Mouse (Mus musculus) lung, postnatal 0 days (tissue): ENCODE data around the gene Apol10a. TPM values are rescaled to one million over a fixed set of nuclear protein-coding genes. Genes with fewer than 3 reads are reported as not detected.
"Not testable (repeated sequence)": the region's sequence is repeated elsewhere in the genome, so short reads cannot be mapped to it uniquely, and the experiment has no call there.

ENCODE experiments used
- ATAC-seq: fragments of 200-750 bp; cut with Nextera tagmentation; 2 replicates; pipeline ENCODE4 v1.8.0; 2017; ENCODE audit warnings: moderate library complexity
- DNase-seq: peaks from one replicate; pipeline ENCODE4 v3.0.0-alpha.2; 2016; ENCODE audit warnings: low spot score
- H3K27ac ChIP-seq: fragments of 300-500 bp; sonication (generic); 2 replicates; pipeline ENCODE4 v1.5.1; 2014; ENCODE audit warnings: antibody characterized with exemption, mild to moderate bottlenecking, low read length, mixed read lengths
- H3K27me3 ChIP-seq: fragments of 300-500 bp; sonication (generic); replicated peaks from 2 replicates; pipeline ENCODE4 v1.6.1; 2014; ENCODE audit warnings: low read length, mixed read lengths; ENCODE audit not compliant: insufficient read depth
- H3K36me3 ChIP-seq: fragments of 300-500 bp; sonication (generic); 2 replicates; pipeline ENCODE4 v1.6.1; 2014; ENCODE audit warnings: low read length, mixed read lengths; ENCODE audit not compliant: insufficient read depth
- H3K4me1 ChIP-seq: fragments of 300-500 bp; sonication (generic); 2 replicates; pipeline ENCODE4 v1.6.1; 2014; ENCODE audit warnings: antibody characterized with exemption, low read depth, low read length, mixed read lengths; ENCODE audit not compliant: insufficient read depth
- H3K4me2 ChIP-seq: fragments of 300-500 bp; sonication (generic); replicated peaks from 2 replicates; pipeline ENCODE4 v1.6.1; 2014; ENCODE audit warnings: low read depth, mild to moderate bottlenecking, low read length, moderate library complexity, mixed read lengths
- H3K4me3 ChIP-seq: fragments of 300-500 bp; sonication (generic); 2 replicates; pipeline ENCODE4 v1.5.1; 2014; ENCODE audit warnings: low read depth, low read length
- H3K9ac ChIP-seq: fragments of 300-500 bp; sonication (generic); replicated peaks from 2 replicates; pipeline ENCODE4 v1.6.1; 2014; ENCODE audit warnings: low read depth, mild to moderate bottlenecking
- H3K9me3 ChIP-seq: fragments of 300-500 bp; sonication (generic); 2 replicates; pipeline ENCODE4 v1.6.1; 2016; ENCODE audit warnings: low read length, mixed read lengths
- CTCF ChIP-seq: IDR thresholded peaks from 2 replicates; pipeline ENCODE4 v1.5.1; 2016; ENCODE audit warnings: antibody characterized with exemption, mild to moderate bottlenecking
- WGBS: fragments of 180-500 bp; shearing (Covaris S2); extraction: QIAGEN DNeasy Blood & Tissue Kit; methylation state at CpG from one replicate; pipeline ENCODE4 v1.1.7; 2014; 5-methylcytosine and 5-hydroxymethylcytosine counted together
- polyA plus RNA-seq: library from polyadenylated mRNA; unstranded; fragments of >200 nt; fragmentation: Nextera tagmentation; extraction: Ambion mirVana; gene quantifications from 2 replicates; pipeline ENCODE4 v1.2.1, GENCODE M21; 2015

The Apol10a gene
- not detected in 2 replicates for polyA plus RNA-seq

DNA sequence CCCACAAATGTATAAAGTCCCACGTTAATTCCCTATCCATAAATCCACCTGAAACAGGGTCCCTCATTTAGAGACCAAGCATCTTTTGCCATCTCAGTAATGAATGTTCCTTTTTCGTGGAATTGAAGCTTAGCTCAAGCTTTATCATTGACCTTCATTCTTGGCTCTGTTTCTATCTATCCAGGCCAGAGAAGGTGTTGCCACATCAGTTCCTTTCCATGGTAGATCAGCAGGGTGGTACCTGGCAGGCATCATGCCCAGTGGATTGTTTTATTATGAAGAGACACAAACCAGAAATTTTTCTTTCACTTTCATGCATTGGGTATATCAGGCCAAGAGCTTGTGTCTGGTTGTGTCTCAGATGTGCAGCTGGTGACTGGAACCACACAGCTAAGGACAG is at the start of gene Apol10a:
Apol10a (plus strand) TSS at position 355 of the 400 bp plus-strand sequence.
- ATAC-seq: not testable (repeated sequence)

DNA sequence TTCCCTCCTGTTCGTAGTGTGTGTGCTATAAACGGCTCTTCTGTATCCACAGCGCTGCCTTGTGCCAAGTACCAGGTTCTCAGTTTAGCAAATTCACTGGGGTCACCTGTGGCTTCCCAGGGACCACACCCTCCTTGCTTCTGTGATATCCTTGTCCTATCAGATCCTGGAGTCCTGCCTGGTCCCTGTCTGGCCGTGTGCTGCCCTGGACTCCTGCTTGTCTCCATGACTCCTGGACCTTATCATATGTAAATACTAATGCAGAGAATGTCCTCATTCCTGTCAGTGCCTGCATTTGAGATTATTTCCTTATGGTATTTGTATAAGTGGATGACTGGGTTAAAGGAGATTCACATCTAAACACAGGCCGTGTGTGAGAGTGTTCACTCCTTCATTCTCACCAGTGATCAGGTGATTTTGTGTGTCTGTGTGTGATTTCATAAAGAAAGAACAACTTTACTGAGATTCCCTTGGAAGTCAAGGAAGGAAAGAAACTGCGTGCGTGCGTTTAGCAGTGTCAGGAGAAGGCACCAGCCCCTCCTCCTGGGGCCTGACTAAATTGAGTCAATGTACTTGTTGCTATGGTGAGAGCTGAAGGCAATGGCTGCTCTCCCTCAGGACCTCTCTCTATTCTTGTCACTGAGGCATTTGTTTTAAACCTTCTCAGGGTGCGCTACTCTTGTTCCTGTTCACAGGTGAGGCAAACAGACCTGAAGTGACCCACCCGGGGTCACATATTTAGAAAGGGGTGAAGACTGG is 48.0 kb upstream of the Apol10a start:
- H3K4me2 ChIP-seq, H3K4me3 ChIP-seq, H3K4me1 ChIP-seq, ATAC-seq, H3K9ac ChIP-seq, H3K9me3 ChIP-seq, H3K27ac ChIP-seq, DNase-seq, H3K27me3 ChIP-seq, H3K36me3 ChIP-seq: not testable (repeated sequence)
- 50% methylated on average over 8 of the region's 10 CpGs for WGBS

More for the DNA sequence above, at the start of gene Apol10a:
- H3K36me3 ChIP-seq, H3K9me3 ChIP-seq, H3K27ac ChIP-seq, DNase-seq, H3K4me3 ChIP-seq, H3K27me3 ChIP-seq, H3K4me2 ChIP-seq, H3K9ac ChIP-seq, H3K4me1 ChIP-seq: not testable (repeated sequence)
- 63% methylated on average over 2 of the region's 2 CpGs for WGBS

DNA sequence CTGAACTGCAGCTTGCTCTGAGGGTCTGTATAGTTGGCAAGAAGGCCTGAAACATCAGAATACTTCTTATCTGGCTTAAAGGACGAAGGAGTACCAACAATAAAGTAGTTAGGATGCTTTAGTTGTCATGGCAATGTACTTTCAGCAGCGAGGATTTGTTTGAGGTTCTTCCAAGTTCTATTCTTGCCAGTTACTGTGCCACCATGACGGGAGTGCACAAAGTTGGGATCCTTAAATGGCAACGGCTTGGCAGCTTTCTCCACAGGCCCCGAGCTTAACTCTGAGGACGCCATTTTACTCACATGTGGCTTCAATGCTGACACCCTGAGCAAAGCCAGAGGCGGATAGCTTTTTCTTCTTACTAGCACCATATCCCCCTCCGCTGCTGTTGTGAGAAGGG is 32.1 kb upstream of the Apol10a start:
- H3K9ac ChIP-seq, H3K4me2 ChIP-seq, H3K36me3 ChIP-seq, DNase-seq, H3K27ac ChIP-seq, ATAC-seq, H3K9me3 ChIP-seq, H3K27me3 ChIP-seq, H3K4me1 ChIP-seq, H3K4me3 ChIP-seq: not testable (repeated sequence)
- 71% methylated on average over 7 of the region's 8 CpGs for WGBS

DNA sequence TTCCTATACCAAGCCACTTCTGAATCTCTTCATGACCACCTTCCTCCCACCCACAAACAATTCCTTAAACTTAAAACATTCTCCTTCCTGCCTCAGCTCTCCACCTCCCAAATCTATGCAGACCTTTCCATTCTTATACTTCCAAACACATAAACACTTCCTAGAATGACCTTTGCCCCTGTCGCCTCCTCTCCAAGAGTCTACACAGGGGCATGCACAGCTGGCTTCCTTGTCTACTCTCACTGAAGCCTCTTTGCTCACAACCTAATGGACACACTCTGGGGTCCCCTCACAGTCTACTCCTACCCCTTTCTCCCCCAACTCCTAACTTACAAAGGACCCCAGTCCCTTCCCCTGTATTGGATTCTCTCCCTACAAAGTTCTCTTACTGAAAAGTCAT is 31.2 kb upstream of the Apol10a start:
- WGBS: no CpG with 5 or more reads among the region's 1 CpGs
- not testable (repeated sequence) for H3K9me3 ChIP-seq, H3K9ac ChIP-seq, H3K4me2 ChIP-seq, H3K4me3 ChIP-seq, H3K4me1 ChIP-seq, H3K36me3 ChIP-seq, ATAC-seq, DNase-seq, H3K27ac ChIP-seq, H3K27me3 ChIP-seq

DNA sequence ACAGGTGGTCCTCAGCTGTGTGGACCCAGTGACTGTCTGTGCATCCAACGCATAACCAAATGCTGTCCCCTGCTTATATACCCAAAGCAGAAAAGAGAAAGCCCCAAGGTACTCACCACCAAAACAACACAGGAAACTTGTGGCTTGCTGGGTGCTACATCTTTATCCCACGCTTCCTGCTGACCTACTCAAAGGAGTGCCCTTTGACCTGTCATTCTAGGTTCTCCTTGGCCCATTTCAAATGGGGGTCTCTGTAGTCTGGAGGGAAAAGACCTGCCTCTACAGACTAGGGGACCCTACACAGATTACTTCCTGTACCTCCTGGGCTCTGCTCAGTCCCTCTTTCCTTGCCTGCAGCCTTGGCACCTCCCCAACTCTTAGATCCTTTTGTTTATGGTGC is 29.5 kb upstream of the Apol10a start, which contains the start of gene Apol7b:
Apol7b (minus strand) TSS at position 101 of the 400 bp plus-strand sequence.
- WGBS: 72% methylated on average over 2 of the region's 2 CpGs
- H3K4me2 ChIP-seq, DNase-seq, H3K27ac ChIP-seq, H3K9ac ChIP-seq, H3K4me1 ChIP-seq, H3K27me3 ChIP-seq, H3K4me3 ChIP-seq, H3K36me3 ChIP-seq, ATAC-seq, H3K9me3 ChIP-seq: not testable (repeated sequence)

DNA sequence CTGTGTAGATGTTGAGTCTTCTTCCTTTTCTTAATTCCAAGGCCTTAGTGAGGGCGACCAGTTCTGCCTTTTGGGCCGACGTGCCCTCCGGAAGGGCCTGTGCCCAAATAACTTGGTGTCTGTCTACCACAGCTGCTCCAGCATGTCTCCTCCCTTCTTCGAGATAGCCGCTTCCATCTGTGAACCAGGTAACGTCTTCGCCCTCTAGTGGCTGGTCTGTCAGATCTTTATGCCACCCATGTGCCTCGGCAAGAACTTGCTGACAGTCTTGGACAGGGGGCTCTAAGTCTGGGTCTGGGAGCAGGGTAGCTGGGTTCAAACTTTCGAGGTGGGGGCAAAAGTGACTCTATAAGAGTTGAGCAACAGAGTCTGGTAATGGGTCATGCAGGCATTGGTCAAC is 26.9 kb upstream of the Apol10a start:
- H3K4me1 ChIP-seq, DNase-seq, H3K27ac ChIP-seq, H3K9ac ChIP-seq, H3K36me3 ChIP-seq, H3K4me3 ChIP-seq, H3K9me3 ChIP-seq, H3K27me3 ChIP-seq, H3K4me2 ChIP-seq, ATAC-seq: not testable (repeated sequence)
- TF ChIP-seq CTCF: peak; percentile 50
- 40% methylated on average over 10 of the region's 10 CpGs for WGBS

DNA sequence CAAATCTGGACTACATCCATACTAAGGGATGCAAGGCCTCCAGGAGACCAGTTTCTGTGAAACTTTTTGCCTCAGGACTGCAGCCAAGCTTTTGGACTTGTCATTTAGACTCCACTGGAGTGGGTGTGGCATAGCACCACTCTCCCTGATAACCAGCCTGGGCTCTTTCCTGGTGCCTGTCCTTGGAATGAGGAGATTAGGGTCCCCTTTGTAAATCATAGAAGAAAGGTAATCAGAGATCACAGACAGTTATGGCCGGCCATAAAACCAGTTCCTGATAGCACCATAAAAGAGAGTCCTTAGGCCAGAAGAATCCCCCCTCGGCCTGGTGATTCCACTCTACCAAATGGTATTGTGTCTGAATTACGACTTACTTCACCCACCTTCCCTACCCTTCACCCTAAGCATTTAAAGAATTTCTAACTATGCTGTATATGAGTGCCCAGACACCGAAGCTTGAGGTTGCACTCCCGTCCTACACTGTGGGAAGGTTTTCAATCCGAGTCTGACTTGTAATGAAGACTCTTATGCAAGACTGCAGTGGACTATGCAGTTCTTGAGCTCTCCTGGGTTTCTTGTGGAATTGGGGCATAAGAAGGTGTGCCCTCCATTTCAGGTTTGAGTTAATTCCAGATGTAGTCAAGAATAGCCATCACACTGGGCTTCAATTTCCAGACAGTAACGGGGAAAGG is 2.0 kb upstream of the Apol10a start:
- not testable (repeated sequence) for H3K4me1 ChIP-seq, H3K27me3 ChIP-seq, H3K9ac ChIP-seq, DNase-seq, H3K9me3 ChIP-seq, H3K27ac ChIP-seq, ATAC-seq, H3K4me3 ChIP-seq, H3K4me2 ChIP-seq, H3K36me3 ChIP-seq
- 76% methylated on average over 7 of the region's 7 CpGs for WGBS
